Mouse (Mus musculus): Measurements from ENCODE around the gene Grik4.
A peak's percentile ranks its signal among the peaks of the same experiment; 100 is the strongest.

Gene Grik4

DNA sequence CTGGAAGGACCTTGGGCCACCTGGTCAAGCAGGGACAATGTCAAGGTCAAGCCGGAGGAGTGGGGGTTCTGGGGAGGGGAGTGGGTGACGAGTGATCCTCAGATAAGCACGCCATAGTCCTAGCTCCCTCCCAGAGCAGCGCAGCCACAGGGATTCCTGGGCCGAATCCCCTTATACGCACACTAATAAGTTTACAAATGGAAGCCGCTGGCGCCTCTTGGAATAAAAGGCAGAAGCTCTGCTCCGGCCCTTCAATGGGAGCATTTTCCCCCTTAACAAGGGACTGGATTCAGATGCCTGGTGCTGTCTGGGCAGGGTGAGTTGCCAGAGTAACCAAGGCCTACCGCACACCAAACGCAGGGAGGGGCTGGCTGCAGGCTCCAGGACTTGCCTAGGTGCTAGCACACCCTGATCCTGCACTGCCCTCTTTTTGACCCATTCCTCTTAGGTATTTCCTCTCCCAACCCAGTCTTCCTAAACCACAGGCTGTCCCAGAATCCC lies 46.2 kb downstream of the Grik4 start:
- no peak for DNase-seq (ENCODE audit: low spot score)

- DNase-seq (ENCODE audit: low spot score), result peak; percentile 9
Measured at GRCm38 (mm10) chr9:42897361-42898051, 46.8 kb downstream of the Grik4 start.

DNA sequence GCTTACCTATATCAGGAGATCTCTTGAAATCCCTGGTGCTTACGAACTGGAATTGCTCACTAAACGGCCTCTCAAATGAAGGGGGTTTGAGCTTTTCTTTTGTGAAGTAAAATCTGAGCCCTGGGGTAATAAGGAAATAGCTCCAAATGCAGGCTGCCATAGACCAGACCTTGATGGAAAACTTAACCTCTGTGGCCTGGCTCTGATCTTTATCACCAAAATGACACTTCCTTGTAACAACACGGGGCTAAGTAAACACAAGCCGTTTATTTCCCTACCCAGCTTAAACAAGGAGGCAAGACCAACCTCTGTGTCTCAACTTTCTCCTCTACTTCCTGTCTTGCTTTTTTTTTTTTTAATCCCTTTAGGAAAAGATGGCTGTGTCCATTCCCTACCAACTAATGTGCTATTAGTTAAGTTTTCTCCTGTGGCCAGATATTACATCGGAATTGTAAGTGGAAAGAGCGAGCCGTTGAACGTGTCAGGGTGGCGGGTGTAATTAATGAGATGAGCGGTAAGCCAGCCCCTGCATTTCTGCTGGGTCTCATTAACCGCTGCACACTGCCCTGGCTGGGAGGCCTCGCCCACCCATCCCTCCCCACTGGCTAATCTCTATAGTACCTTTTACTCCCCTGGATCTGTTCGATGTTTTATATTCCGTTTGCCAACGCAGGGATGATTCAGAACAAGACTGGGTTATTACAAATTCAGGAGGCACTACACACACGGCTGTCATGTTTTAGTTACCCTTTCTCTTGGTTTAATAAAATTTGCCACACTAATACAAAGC lies 47.7 kb downstream of the Grik4 start:
- DNase-seq (ENCODE audit: low spot score), result no peak

DNA sequence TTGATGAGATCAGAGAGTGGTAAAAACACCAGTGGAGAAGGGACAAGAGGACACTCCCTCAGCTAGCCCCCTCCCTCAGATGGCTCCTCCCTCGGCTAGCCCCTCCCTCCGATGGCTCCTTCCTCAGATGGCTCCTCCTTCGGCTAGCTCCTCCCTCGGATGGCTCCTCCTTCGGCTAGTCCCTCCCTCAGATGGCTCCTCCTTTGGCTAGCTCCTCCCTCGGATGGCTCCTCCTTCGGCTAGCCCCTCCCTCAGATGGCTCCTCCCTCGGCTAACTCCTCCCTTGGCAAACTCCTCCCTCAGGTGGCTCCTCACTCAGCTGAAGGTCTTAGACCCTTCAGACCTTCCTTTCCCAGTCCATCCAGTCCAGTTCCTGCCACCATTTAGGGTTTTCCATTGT lies 51.5 kb downstream of the Grik4 start:
- DNase-seq (ENCODE audit: low spot score), result no peak

GRCm38 (mm10) chr9:42887930-42888329 lies 56.4 kb downstream of the Grik4 start:
- DNase-seq (ENCODE audit: low spot score), result no peak

- no peak for DNase-seq (ENCODE audit: low spot score)
Measured at GRCm38 (mm10) chr9:42886112-42886766, 58.1 kb downstream of the Grik4 start.

- no peak for DNase-seq (ENCODE audit: low spot score)
Measured at GRCm38 (mm10) chr9:42885566-42885965, 58.7 kb downstream of the Grik4 start.

DNA sequence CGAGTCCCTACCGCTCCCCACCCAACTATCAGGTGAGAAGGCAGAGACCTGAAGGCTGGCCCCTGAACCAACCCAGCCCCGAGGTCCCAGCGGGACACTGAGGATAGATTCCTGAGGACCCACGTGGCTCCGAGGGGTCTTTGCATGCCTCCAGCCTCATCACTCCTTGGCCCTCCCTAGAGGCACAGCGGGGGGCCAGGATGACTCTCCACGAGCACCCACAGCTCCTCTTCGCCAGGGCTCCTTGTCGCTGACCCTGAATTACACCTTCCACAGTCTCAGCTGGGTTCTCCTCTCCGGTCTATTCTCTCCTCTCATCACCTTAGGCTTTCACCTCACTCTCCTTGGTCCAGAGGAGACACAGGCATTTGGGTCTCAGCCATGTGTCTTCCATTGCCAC lies 59.2 kb downstream of the Grik4 start:
- no peak for DNase-seq (ENCODE audit: low spot score)

DNA sequence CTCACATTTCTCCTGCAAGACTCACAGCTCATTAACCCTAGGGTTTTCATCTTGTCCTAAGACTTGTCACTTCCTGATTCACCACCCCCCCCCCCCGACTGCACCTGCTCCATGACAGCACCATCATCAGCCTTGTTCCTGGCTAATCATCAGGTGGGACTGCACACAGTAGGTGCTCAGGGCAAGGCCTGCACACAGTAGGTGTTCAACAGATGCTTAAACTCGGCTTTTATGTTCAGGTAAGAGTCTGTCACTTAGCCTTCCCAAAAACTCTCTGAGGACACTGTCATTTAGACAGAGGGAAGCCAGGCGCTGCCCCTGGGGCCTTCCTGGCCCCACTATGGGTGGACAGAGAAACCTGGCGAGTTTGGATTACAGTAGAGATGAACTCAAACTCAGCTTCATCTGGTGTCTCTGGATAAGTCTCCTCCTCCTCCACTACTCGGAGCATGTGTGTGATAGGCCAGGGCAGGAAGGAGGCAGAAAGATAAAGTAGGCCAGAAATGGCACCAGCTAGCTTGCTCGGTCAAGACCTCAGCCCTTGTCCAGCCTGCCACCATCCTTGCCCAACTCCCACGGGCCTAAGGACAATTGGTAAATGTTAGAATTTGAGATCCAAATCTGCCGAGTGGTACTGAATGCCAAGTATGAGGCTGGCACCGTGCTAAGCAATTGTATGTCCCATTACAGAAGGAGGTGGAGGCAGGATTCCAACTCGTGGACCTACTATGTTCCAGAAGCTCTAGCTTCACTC lies 61.1 kb downstream of the Grik4 start:
- no peak for DNase-seq (ENCODE audit: low spot score)

- no peak for DNase-seq (ENCODE audit: low spot score)
Measured at GRCm38 (mm10) chr9:42882313-42882712, 62.0 kb downstream of the Grik4 start.

DNA sequence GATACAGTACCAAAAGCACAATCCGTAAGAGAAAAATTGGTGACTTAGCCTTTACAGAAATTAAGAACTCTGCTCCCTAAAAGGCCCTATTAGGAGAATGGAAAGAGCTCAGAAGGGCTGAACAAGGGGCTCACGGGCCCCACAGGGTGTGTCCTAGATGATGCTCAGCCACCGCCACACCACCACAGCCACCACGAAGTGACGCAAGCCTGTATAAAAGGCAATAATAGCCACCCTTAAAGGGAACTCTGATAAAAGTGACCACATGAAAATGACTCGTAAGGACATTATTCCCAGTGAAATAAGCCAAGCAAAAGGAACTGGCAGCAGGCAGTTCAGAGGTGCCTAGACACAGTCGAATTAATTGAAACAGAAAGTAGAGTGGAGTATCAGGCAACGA lies 63.3 kb downstream of the Grik4 start:
- no peak for DNase-seq (ENCODE audit: low spot score)

DNA sequence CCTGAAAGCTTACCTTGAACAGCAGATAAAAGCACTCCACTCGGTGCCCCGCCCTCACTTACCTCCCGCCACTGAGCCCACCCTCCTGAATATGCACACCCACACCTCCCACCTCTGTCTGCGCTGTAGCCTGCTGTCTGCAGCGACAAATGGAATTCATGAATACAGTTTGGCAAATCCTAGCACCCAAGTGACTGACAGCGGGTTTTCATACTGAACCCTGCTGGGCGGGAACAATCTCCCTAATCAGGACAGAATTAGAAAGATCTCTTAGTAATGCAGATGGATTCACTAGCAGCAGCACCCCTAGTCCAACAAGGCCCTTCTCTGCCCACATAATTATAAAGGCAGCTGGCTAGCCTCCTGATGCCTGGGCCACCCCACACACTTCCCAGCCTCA lies 65.9 kb downstream of the Grik4 start:
- no peak for DNase-seq (ENCODE audit: low spot score)

GRCm38 (mm10) chr9:42872885-42873284 lies 71.4 kb downstream of the Grik4 start:
- no peak for DNase-seq (ENCODE audit: low spot score)

GRCm38 (mm10) chr9:42871681-42872080 lies 72.6 kb downstream of the Grik4 start:
- peak; percentile 16 for DNase-seq (ENCODE audit: low spot score)

GRCm38 (mm10) chr9:42870257-42870656 lies 74.0 kb downstream of the Grik4 start:
- DNase-seq (ENCODE audit: low spot score), result no peak

DNA sequence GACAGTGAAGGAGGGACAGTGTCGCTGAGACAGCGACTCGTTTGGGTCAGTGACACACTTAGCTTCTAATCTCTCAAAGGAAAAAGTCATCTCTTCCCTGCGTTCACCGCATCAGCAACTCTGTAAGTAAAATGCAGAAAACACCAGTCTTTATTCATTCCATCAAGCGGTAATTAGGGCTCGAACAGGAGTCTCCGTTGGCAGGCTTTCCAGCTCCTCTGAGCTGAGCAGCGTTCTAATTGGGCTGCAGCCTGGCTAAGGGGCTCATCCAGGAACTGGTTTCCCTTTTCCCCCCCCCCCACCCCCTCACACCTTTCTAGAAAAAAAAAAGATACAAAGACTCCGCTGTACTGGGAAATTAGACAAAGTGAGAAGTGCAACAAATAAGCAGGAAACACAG lies 75.8 kb downstream of the Grik4 start:
- DNase-seq (ENCODE audit: low spot score), result no peak

DNA sequence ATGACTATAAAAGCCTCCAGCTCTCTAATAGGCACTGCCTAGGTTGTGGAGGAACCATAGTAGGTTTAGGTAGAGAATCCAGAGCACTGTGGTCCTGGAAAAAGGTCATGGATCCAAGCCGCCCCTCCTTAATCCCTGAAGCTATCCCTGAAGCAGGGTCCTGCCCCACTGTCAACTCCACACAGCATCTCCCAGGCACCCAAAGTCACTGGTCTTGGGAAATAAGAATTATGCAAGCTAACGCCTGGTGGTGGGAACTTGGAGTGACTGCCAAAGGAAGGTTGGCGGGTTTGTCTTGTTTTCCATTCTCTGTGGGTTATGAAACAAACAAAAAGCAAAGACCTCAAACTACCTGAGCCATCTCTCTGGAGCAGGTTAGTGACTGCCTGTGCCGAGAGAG lies 77.6 kb downstream of the Grik4 start:
- DNase-seq (ENCODE audit: low spot score), result no peak

DNA sequence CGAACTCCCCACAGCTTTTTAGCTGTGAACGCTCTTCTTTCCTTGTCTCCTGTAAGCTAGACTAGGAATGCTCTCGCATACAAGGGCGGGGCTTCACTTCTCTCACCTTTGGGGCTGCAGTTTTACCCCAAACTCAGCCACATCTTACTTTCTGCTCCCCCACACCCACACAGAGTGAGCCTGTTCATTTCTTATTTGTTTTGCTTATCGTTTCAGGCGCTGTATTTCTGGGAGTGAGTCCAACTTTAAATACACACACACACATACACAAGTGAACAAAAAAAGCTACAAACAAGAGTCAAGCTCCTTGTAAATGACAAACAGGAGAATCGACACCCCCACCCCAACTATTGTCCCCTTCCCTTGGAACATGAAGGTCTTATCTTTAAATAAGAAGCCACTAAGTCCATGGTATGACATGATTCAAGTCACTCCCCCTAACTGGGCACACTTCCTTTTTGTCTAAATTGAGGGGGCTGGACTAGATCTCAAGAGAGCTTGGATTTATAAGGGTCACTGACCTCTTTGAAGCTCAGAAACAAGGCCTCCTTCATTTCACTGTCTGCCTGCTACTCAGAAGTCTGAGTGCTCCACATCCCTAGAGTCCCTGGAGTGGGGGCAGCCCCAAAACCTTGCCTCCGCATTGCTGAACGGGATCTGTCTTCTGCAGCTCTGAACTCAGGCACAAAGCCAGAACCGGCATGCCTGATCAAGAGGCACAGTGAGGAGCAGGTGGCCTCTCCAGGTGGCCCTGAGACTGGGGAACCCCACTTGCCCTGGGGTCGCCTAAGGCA lies 79.1 kb downstream of the Grik4 start:
- no peak for DNase-seq (ENCODE audit: low spot score)

- DNase-seq (ENCODE audit: low spot score), result no peak
Measured at GRCm38 (mm10) chr9:42863360-42863759, 80.9 kb downstream of the Grik4 start.

DNA sequence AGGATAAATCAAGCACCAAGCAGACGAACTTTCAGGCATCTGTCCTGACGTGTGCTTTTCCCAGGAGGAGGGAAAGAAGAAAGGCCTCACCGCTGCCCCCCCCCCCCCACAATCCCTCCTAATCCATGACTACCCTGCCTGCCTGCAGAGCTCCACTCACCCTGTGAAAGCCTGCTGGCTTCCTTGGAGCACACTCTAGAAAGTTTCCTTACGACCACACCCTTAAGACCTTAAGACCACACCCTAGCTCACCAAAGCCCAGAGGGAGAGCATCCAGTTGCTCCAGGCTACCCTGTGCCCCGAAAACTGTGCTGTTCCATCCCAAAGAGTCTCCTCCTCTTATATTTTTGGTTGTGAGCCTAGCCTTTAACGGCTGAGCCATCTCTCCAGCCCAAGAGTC lies 82.6 kb downstream of the Grik4 start:
- no peak for DNase-seq (ENCODE audit: low spot score)

GRCm38 (mm10) chr9:42861238-42861637 lies 83.1 kb downstream of the Grik4 start:
- DNase-seq (ENCODE audit: low spot score), result no peak
